Mouse (Mus musculus): Measurements from ENCODE around the gene Zbtb3. TPM values are rescaled to one million over a fixed set of nuclear protein-coding genes. Genes with fewer than 3 reads are reported as not detected.

Gene Zbtb3
- total RNA-seq, 2 experiments from 2014 or later, result 0.82 to 1.1 TPM

GRCm38 (mm10) chr19:8837251-8837791 is 35.0 kb downstream of the Zbtb3 start, which contains the start of gene Bscl2:
Gene Bscl2, plus strand, starts transcription at chr19:8837467.
- TF ChIP-seq CTCF (IDR thresholded peaks at IDR 0.05), result peak; percentile 78
- peak; percentile 89 for DNase-seq
- Histone ChIP-seq H3K4me3 (peak within 1 kb of the TSS; percentile 95), H3K27ac (peak within 1 kb of the TSS; percentile 94)
- intact Hi-C loops (cut with DNase I), result no loop called here

GRCm38 (mm10) chr19:8838041-8838730 is 35.8 kb downstream of the Zbtb3 start:
- peak overlapping the region; percentile 94 for H3K27ac ChIP-seq
- H3K4me3 ChIP-seq, result peak overlapping the region; percentile 95
- peak; percentile 51 for DNase-seq
- intact Hi-C loops (cut with DNase I), result no loop called here
- no peak for TF ChIP-seq CTCF (IDR thresholded peaks at IDR 0.05)

GRCm38 (mm10) chr19:8839103-8839907 is 37.0 kb downstream of the Zbtb3 start, which contains the start of gene Gng3:
Gene Gng3, minus strand, starts transcription at chr19:8839194.
- intact Hi-C loops (cut with DNase I), result no loop called here
- Histone ChIP-seq H3K27ac (peak within 1 kb of the TSS; percentile 94), H3K4me3 (peak within 1 kb of the TSS; percentile 95)
- TF ChIP-seq CTCF (IDR thresholded peaks at IDR 0.05), result no peak
- no peak for DNase-seq

GRCm38 (mm10) chr19:8839908-8840791 is 37.8 kb downstream of the Zbtb3 start:
- DNase-seq, result peak; percentile 75
- Histone ChIP-seq H3K4me3 (peak overlapping the region; percentile 82), H3K27ac (peak overlapping the region; percentile 71)
- intact Hi-C loops (cut with DNase I), result no loop called here
- no peak for TF ChIP-seq CTCF (IDR thresholded peaks at IDR 0.05)

- peak overlapping the region; percentile 71 for H3K27ac ChIP-seq
- DNase-seq, result no peak
- no peak for TF ChIP-seq CTCF (IDR thresholded peaks at IDR 0.05)
- intact Hi-C loops (cut with DNase I), result no loop called here
- peak overlapping the region; percentile 82 for H3K4me3 ChIP-seq
Measured at GRCm38 (mm10) chr19:8841012-8841411, 38.7 kb downstream of the Zbtb3 start.

GRCm38 (mm10) chr19:8842961-8843360 is 40.6 kb downstream of the Zbtb3 start:
- intact Hi-C loops (cut with DNase I), result no loop called here
- no peak for DNase-seq
- H3K4me3 ChIP-seq, result no peak overlapping the region
- TF ChIP-seq CTCF (IDR thresholded peaks at IDR 0.05), result no peak
- no peak overlapping the region for H3K27ac ChIP-seq

- intact Hi-C loops (cut with DNase I), result loop anchor here (2.0 kb wide), 1 partner anchor 266 kb away; no protein-coding TSS in a partner anchor
- Histone ChIP-seq H3K4me3 (no peak overlapping the region), H3K27ac (peak overlapping the region; percentile 20)
- peak; percentile 82 for DNase-seq
- peak; percentile 81 for TF ChIP-seq CTCF (IDR thresholded peaks at IDR 0.05)
Measured at GRCm38 (mm10) chr19:8844371-8845129, 42.2 kb downstream of the Zbtb3 start.

- TF ChIP-seq CTCF (IDR thresholded peaks at IDR 0.05), result no peak
- Histone ChIP-seq H3K4me3 (no peak overlapping the region), H3K27ac (no peak overlapping the region)
- intact Hi-C loops (cut with DNase I), result no loop called here
- DNase-seq, result no peak
Measured at GRCm38 (mm10) chr19:8848356-8848755, 46.0 kb downstream of the Zbtb3 start.

- no peak for TF ChIP-seq CTCF (IDR thresholded peaks at IDR 0.05)
- intact Hi-C loops (cut with DNase I), result no loop called here
- H3K4me3 ChIP-seq, result peak within 1 kb of the TSS; percentile 67
- DNase-seq, result peak; percentile 78
- H3K27ac ChIP-seq, result peak within 1 kb of the TSS; percentile 88
Measured at GRCm38 (mm10) chr19:8850402-8850901, 48.1 kb downstream of the Zbtb3 start, which contains the start of gene Lrrn4cl. Gene Lrrn4cl, plus strand, starts transcription at chr19:8850768.

GRCm38 (mm10) chr19:8851639-8852038 is 49.3 kb downstream of the Zbtb3 start:
- no peak for TF ChIP-seq CTCF (IDR thresholded peaks at IDR 0.05)
- intact Hi-C loops (cut with DNase I), result no loop called here
- no peak for DNase-seq
- Histone ChIP-seq H3K4me3 (peak overlapping the region; percentile 67), H3K27ac (peak overlapping the region; percentile 88)
